Mouse (Mus musculus) ES-E14 (cell line): ENCODE measurements around the gene Cacna1d.

Experiments used
- CHD2 ChIP-seq: IDR thresholded peaks from 2 replicates; pipeline ENCODE4 v1.6.1; 2014; ENCODE audit warnings: mild to moderate bottlenecking, low read depth, low read length, inconsistent platforms
- HCFC1 ChIP-seq: IDR thresholded peaks from 2 replicates; pipeline ENCODE4 v1.6.1; 2012; ENCODE audit warnings: low read length, inconsistent platforms, borderline replicate concordance; ENCODE audit not compliant: insufficient read depth
- MAFK ChIP-seq: IDR thresholded peaks from 2 replicates; pipeline ENCODE4 v1.6.1; 2014; ENCODE audit warnings: mild to moderate bottlenecking, low read depth, low read length, inconsistent platforms; ENCODE audit not compliant: insufficient read depth
- ZNF384 ChIP-seq: IDR thresholded peaks from 2 replicates; pipeline ENCODE4 v1.6.1; 2012; ENCODE audit warnings: low read depth, low read length, inconsistent platforms

GRCm38 (mm10) chr14:30109079-30109478 lies 382.2 kb downstream of the Cacna1d start:
- TF ChIP-seq ZNF384: no peak
- TF ChIP-seq CHD2: no peak
- TF ChIP-seq MAFK: no peak
- no peak for TF ChIP-seq HCFC1
